Mouse (Mus musculus) spleen, adult 2 months (tissue): ENCODE data around the gene A530016L24Rik. TPM values are rescaled to one million over a fixed set of nuclear protein-coding genes. Genes with fewer than 3 reads are reported as not detected.

Experiments
- DNase-seq, 2 experiments: peaks; one replicate each; pipeline versions ENCODE4 v3.0.0 to v3.0.0-alpha.2; 2012 to 2021; ENCODE audit warnings: low spot score in 2 of 2, low read depth in 1 of 2
- H3K27ac ChIP-seq: fragments of 200-500 bp; 2 replicates; pipeline ENCODE4 v1.5.1; 2012; ENCODE audit warnings: low read length, inconsistent platforms; ENCODE audit not compliant: insufficient read depth
- H3K27me3 ChIP-seq: fragments of 200-500 bp; 2 replicates; pipeline ENCODE4 v1.6.1; 2012; ENCODE audit warnings: mild to moderate bottlenecking, moderate library complexity, low read length, inconsistent platforms; ENCODE audit not compliant: control insufficient read depth, insufficient read depth
- H3K36me3 ChIP-seq: fragments of 200-500 bp; 2 replicates; pipeline ENCODE4 v1.6.1; 2012; ENCODE audit warnings: mild to moderate bottlenecking, low read length, inconsistent platforms; ENCODE audit not compliant: control insufficient read depth, insufficient read depth
- H3K4me1 ChIP-seq: fragments of 200-500 bp; 2 replicates; pipeline ENCODE4 v1.6.1; 2011; ENCODE audit warnings: inconsistent platforms; ENCODE audit not compliant: control insufficient read depth, insufficient read depth, insufficient read length
- H3K4me3 ChIP-seq: fragments of 200-500 bp; 2 replicates; pipeline ENCODE4 v1.5.1; 2011; ENCODE audit warnings: mild to moderate bottlenecking, inconsistent platforms; ENCODE audit not compliant: insufficient read depth, insufficient read length; ENCODE audit errors: extremely low read depth
- CTCF ChIP-seq: fragments of 200-500 bp; IDR thresholded peaks from 2 replicates; pipeline ENCODE4 v1.5.1; 2011; ENCODE audit warnings: mild to moderate bottlenecking, inconsistent platforms; ENCODE audit not compliant: insufficient read depth, insufficient read length, insufficient replicate concordance; ENCODE audit errors: extremely low read depth
- POLR2A ChIP-seq: fragments of 200-500 bp; IDR thresholded peaks from 2 replicates; pipeline ENCODE4 v1.6.1; 2011; ENCODE audit warnings: low read depth, low read length, inconsistent platforms
- WGBS: fragments of 180-500 bp; shearing (Covaris S2); methylation state at CpG from one replicate; pipeline ENCODE4 v1.1.7; 2018; 5-methylcytosine and 5-hydroxymethylcytosine counted together
- polyA plus RNA-seq: library from polyadenylated mRNA; depleted of rRNA; stranded (reverse); fragments of >200 nt; gene quantifications from 2 replicates; pipeline ENCODE4 v1.2.3, GENCODE M21; 2012

Gene A530016L24Rik
- polyA plus RNA-seq, 1 experiment: 0.53 TPM

DNA sequence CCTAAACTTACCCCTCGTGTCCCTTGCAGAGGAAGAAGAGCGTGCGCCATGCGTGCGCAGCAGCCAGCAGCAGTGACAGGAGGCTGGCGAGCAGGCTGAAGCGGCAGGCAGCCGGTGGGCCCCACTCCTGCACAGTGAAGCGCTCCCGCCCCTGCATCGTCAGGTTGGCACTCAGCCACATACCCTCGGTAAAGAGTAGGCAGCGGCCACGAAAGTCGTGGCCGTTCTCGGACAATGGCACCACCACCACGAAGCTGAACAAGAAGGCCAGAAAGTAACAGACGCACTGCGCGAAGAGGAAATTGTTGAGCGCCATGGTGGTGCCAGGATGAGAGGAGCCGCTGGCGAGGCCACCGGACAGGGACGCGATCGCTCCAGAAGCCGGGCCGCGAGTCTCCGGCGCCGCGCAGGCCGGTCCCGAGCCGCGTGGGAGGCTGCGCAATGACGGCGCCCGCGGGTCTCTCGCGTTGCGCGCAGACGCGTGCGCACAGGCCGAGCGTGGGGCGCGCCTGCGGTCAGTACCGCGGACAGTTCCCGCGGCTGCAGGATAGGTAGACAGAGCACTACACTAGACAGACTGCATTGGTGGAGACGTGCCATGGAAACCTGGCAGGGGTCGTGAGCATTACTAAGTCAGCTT is 21.6 kb downstream of the A530016L24Rik start:
- no peak for DNase-seq
- Histone ChIP-seq H3K27ac (no peak overlapping the region), H3K4me1 (no peaks in the 10 kb centered on the region), H3K4me3 (no peak overlapping the region), H3K27me3 (no peaks in the 10 kb centered on the region), H3K36me3 (no peaks in the 10 kb centered on the region)
- no peak for TF ChIP-seq POLR2A
- no peak for TF ChIP-seq CTCF
- 4% methylated on average over 62 of the region's 62 CpGs for WGBS

DNA sequence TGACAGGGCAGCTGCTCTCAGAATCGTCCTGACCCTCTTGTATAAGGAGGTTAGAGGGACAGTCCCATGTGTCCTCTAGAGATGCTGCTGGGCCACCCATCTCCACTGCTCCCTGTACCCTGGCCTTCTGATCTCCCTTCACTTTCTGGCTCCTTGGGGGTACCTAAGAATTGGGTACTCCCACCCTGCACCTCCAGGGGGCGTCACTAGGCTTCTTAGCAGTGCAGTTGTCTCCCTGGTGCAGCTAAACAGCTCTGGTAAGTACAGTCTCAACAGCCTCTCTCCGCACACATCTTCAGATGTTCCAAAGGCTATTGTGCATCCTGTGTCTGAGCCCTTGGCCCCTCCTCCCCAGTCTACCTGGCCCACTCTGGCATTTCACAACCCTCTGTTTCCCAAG is 25.6 kb downstream of the A530016L24Rik start:
- H3K36me3 ChIP-seq: no peaks in the 10 kb centered on the region
- no peak overlapping the region for H3K27ac ChIP-seq
- H3K4me1 ChIP-seq: no peaks in the 10 kb centered on the region
- WGBS: 51% methylated on average over 3 of the region's 3 CpGs
- H3K4me3 ChIP-seq: no peak overlapping the region
- no peak for DNase-seq
- no peaks in the 10 kb centered on the region for H3K27me3 ChIP-seq
- TF ChIP-seq POLR2A (no peak), CTCF (no peak)

DNA sequence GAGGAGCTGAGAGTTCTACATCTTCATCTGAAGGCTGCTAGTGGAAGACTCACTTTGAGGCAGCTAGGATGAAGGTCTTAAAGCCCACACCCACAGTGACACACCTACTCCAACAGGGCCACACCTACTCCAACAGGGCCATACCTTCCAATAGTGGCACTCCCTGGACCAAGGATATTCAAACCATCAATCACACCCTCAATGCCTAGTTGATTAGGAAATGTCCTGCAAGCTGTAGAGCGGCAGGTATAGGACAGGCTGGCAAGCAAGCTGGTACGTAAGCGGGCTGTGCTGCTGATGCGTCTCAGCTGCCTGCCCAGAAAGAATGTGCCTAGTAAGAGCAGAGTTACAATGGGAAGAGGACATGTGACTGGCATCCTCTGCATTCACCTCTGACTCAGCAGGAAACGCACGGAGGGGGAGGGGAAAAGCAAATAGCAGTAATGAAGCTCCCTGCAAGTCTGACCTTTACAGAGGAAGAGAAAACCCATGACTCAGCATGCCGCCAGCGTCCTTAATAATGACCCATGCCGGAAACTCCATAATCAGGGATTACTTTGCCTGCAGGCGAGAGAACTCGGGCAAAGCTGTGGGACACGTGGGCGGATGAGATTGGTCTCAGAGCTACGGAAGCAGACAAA is 27.6 kb downstream of the A530016L24Rik start, which contains the start of gene Tmem179:
Gene Tmem179 (minus strand): TSS at position 51 of the 641 bp plus-strand sequence.
- Histone ChIP-seq H3K4me3 (no peak within 1 kb of the TSS), H3K4me1 (no peaks in the 10 kb centered on the region), H3K36me3 (no peaks in the 10 kb centered on the region), H3K27me3 (no peaks in the 10 kb centered on the region), H3K27ac (no peak within 1 kb of the TSS)
- TF ChIP-seq CTCF (no peak), POLR2A (no peak)
- DNase-seq: peak in 1 of 2 experiments; percentile 9
- WGBS: 7% methylated on average over 14 of the region's 14 CpGs

DNA sequence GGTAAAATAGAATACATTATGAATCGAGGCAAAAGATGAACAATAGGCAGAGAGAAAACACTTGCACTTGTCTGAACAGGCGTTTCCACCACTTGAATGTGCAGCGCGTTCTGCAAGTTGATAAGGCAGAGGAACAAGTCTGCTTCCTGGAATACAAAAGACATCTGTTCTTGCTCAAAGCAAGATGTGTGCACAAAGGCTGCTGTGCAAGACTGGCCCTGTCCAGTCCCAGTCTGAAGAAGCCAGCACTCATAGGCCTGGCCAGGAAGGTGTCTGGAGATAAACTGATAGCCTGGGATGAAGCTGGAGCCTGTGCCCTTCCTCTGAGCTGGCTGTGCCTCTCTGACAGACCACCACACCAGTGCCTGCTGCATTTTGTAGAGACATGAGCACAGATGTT is 28.9 kb downstream of the A530016L24Rik start:
- no peak for TF ChIP-seq POLR2A
- no peak for TF ChIP-seq CTCF
- H3K27me3 ChIP-seq: no peaks in the 10 kb centered on the region
- no peaks in the 10 kb centered on the region for H3K36me3 ChIP-seq
- H3K27ac ChIP-seq: no peak overlapping the region
- H3K4me3 ChIP-seq: no peak overlapping the region
- H3K4me1 ChIP-seq: no peaks in the 10 kb centered on the region
- DNase-seq: no peak
- WGBS: 6% methylated on average over 4 of the region's 4 CpGs

DNA sequence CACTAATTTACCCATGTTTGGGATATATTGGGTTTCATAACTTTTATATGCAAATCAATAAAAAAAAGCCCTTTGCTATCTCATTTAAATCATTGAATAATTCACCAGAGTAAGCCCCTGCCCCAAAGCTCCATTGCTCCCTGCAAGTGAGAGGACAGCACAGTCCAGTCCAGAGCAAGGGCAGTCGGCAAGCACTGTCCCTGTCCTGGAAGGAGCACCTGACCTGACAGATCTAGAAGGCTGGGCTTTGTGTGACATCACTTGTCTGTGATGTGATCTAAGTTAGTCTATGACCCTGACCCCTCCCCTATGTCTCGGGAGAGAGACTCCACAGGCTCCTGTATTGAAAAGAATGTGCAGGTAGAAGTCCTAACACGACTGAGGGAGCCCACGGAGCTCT is 44.5 kb downstream of the A530016L24Rik start:
- DNase-seq: no peak
- no peak overlapping the region for H3K27ac ChIP-seq
- no peaks in the 10 kb centered on the region for H3K36me3 ChIP-seq
- TF ChIP-seq CTCF: no peak
- no peak for TF ChIP-seq POLR2A
- 68% methylated on average over 4 of the region's 4 CpGs for WGBS
- no peaks in the 10 kb centered on the region for H3K27me3 ChIP-seq
- H3K4me1 ChIP-seq: no peaks in the 10 kb centered on the region
- H3K4me3 ChIP-seq: no peak overlapping the region

DNA sequence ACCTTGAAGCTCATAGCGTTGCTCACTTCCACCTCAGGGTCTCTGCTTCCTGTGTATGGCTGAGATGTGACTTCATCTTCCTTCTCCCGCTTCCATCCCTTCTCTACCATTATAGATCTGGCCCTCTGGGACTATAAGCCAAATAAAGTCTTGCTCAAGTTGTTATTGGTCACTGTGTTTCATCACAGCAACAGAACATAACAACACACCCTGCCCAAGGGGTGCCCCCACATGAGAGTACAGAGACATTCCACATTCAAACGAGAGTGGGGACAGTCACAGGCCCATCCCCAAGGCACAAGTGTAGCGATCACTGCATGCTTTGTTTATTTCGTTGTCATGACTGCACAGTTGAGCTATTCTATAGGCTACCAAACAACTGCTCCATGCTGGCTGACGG is 48.0 kb downstream of the A530016L24Rik start:
- Histone ChIP-seq H3K4me1 (no peaks in the 10 kb centered on the region), H3K36me3 (no peaks in the 10 kb centered on the region), H3K27ac (no peak overlapping the region), H3K4me3 (no peak overlapping the region), H3K27me3 (no peaks in the 10 kb centered on the region)
- TF ChIP-seq CTCF: no peak
- TF ChIP-seq POLR2A: no peak
- DNase-seq: no peak
- 79% methylated on average over 6 of the region's 6 CpGs for WGBS

DNA sequence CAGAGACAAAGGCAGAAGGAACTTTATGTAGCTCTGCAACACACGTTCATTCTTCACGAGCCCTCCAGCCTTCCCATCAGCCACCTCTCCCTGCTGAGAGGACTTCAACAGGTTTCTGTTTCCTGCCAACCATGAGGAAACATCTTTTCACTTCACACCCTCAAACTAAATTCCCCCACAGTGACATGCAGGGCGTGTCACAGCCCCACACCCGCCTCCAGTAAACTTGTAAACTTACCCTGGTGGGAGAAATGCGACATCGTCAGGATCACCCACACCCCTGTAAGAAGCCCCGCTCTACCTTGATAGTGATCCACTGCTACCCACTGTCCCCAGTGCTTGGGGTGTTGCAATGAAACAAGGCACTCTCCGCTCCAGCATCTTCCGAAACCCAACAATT is 49.1 kb downstream of the A530016L24Rik start:
- Histone ChIP-seq H3K27me3 (no peaks in the 10 kb centered on the region), H3K27ac (no peak overlapping the region), H3K4me1 (no peaks in the 10 kb centered on the region), H3K4me3 (no peak overlapping the region), H3K36me3 (no peaks in the 10 kb centered on the region)
- WGBS: 66% methylated on average over 9 of the region's 9 CpGs
- no peak for DNase-seq
- TF ChIP-seq POLR2A (no peak), CTCF (no peak)
